Mouse (Mus musculus) myocyte (in vitro differentiated cells): Measurements from ENCODE around the gene Grik4. TPM values are rescaled to one million over a fixed set of nuclear protein-coding genes. Genes with fewer than 3 reads are reported as not detected.

ENCODE experiments used
- H3K27me3 ChIP-seq: one replicate; pipeline ENCODE4 v1.6.1; 2011; ENCODE audit not compliant: control insufficient read depth, insufficient read depth, insufficient read length
- H3K36me3 ChIP-seq: one replicate; pipeline ENCODE4 v1.6.1; 2011; ENCODE audit not compliant: control insufficient read depth, insufficient read depth
- H3K4me2 ChIP-seq: one replicate; pipeline ENCODE4 v1.6.1; 2011; ENCODE audit warnings: low read depth, control low read depth
- H3K4me3 ChIP-seq: one replicate; pipeline ENCODE4 v1.5.1; 2011; ENCODE audit warnings: mild to moderate bottlenecking, control low read depth, moderate library complexity
- H3K79me2 ChIP-seq: one replicate; pipeline ENCODE4 v1.6.1; 2011; ENCODE audit not compliant: control insufficient read depth, insufficient read depth
- H3ac ChIP-seq: one replicate; pipeline ENCODE4 v1.6.1; 2011; ENCODE audit not compliant: control insufficient read depth, insufficient read length
- CEBPB ChIP-seq: IDR thresholded peaks from 2 replicates; pipeline ENCODE4 v1.6.1; 2011; ENCODE audit warnings: mild to moderate bottlenecking, moderate library complexity; ENCODE audit not compliant: poor library complexity, insufficient read depth, severe bottlenecking
- E2F4 ChIP-seq: IDR thresholded peaks from one replicate; pipeline ENCODE4 v1.6.1; 2011; ENCODE audit warnings: mild to moderate bottlenecking, control low read depth, moderate library complexity; ENCODE audit not compliant: insufficient read depth
- MAX ChIP-seq: IDR thresholded peaks from one replicate; pipeline ENCODE4 v1.6.1; 2011; ENCODE audit warnings: low read depth, mild to moderate bottlenecking, control low read depth
- MYOD1 ChIP-seq, 3 experiments: IDR thresholded peaks; one replicate each; pipeline ENCODE4 v1.6.1; 2011; ENCODE audit warnings: control low read depth in 2 of 3, low read depth in 2 of 3, mild to moderate bottlenecking in 2 of 3, moderate library complexity in 1 of 3; ENCODE audit not compliant: insufficient read length in 2 of 3, control insufficient read depth in 1 of 3
- MYOG ChIP-seq, 3 experiments: IDR thresholded peaks; one replicate each; pipeline ENCODE4 v1.6.1; 2011; ENCODE audit warnings: control low read depth in 2 of 3, low read depth in 2 of 3, mild to moderate bottlenecking in 2 of 3; ENCODE audit not compliant: insufficient read length in 2 of 3, control insufficient read depth in 1 of 3, insufficient read depth in 1 of 3
- POLR2A ChIP-seq: IDR thresholded peaks from one replicate; pipeline ENCODE4 v1.6.1; 2011; ENCODE audit warnings: low read depth, mild to moderate bottlenecking, control low read depth, moderate library complexity; ENCODE audit not compliant: insufficient read length
- POLR2AphosphoS2 ChIP-seq: IDR thresholded peaks from one replicate; pipeline ENCODE4 v1.6.1; 2011; ENCODE audit warnings: low read depth, control low read depth; ENCODE audit not compliant: insufficient read length
- REST ChIP-seq: IDR thresholded peaks from one replicate; pipeline ENCODE4 v1.6.1; 2011; ENCODE audit warnings: mild to moderate bottlenecking, control low read depth, moderate library complexity; ENCODE audit not compliant: insufficient read depth, insufficient read length
- SRF ChIP-seq: IDR thresholded peaks from one replicate; pipeline ENCODE4 v1.6.1; 2011; ENCODE audit warnings: low read depth; ENCODE audit not compliant: control insufficient read depth, insufficient read length
- TCF12 ChIP-seq: IDR thresholded peaks from one replicate; pipeline ENCODE4 v1.6.1; 2011; ENCODE audit warnings: mild to moderate bottlenecking, control low read depth; ENCODE audit not compliant: poor library complexity, insufficient read depth, severe bottlenecking
- TCF3 ChIP-seq: IDR thresholded peaks from one replicate; pipeline ENCODE4 v1.6.1; 2011; ENCODE audit warnings: low read depth, control low read depth; ENCODE audit not compliant: insufficient read length
- USF1 ChIP-seq: IDR thresholded peaks from one replicate; pipeline ENCODE4 v1.6.1; 2011; ENCODE audit warnings: low read depth, mild to moderate bottlenecking, control low read depth, moderate library complexity
- polyA plus RNA-seq: library from polyadenylated mRNA; unstranded; fragments of >200 nt; fragmentation: generic; extraction: Trizol; gene quantifications from one replicate; pipeline ENCODE4 v1.2.1, GENCODE M21; 2012; ENCODE audit warnings: missing spikeins

The Grik4 gene
- polyA plus RNA-seq, 1 experiment, result not detected

- Histone ChIP-seq H3ac (no peak overlapping the region), H3K36me3 (no peaks in the 10 kb centered on the region), H3K27me3 (peaks cover 47% of the 10 kb centered on the region), H3K4me3 (no peak overlapping the region), H3K79me2 (no peaks in the 10 kb centered on the region), H3K4me2 (no peak overlapping the region)
- TF ChIP-seq TCF12 (no peak), TCF3 (no peak), SRF (no peak)
Measured at GRCm38 (mm10) chr9:42948381-42948780, 4.1 kb upstream of the Grik4 start.

GRCm38 (mm10) chr9:42945174-42945573, 881 bp upstream of the Grik4 start:
- Histone ChIP-seq H3K27me3 (peaks cover 74% of the 10 kb centered on the region), H3K79me2 (no peaks in the 10 kb centered on the region), H3K4me3 (no peak overlapping the region), H3K36me3 (no peaks in the 10 kb centered on the region), H3K4me2 (no peak overlapping the region), H3ac (no peak overlapping the region)
- TF ChIP-seq USF1 (no peak), POLR2A (no peak), E2F4 (no peak), TCF3 (no peak), REST (no peak), POLR2AphosphoS2 (no peak), MYOD1 (IDR thresholded peaks at IDR 0.05; ENCODE audit: control insufficient read depth in 1 of 3, insufficient read length in 2 of 3, low read depth in 2 of 3) (no peak), TCF12 (no peak), MAX (no peak), CEBPB (no peak), SRF (no peak), MYOG (IDR thresholded peaks at IDR 0.05; ENCODE audit: control insufficient read depth in 1 of 3, insufficient read depth in 1 of 3, insufficient read length in 2 of 3, low read depth in 2 of 3) (no peak)

GRCm38 (mm10) chr9:42944536-42945006, 278 bp upstream of the Grik4 start:
- no peak for TF ChIP-seq MYOD1 (IDR thresholded peaks at IDR 0.05; ENCODE audit: control insufficient read depth in 1 of 3, insufficient read length in 2 of 3, low read depth in 2 of 3)
- no peak for TF ChIP-seq POLR2AphosphoS2
- TF ChIP-seq TCF3, result no peak
- no peak for TF ChIP-seq REST
- TF ChIP-seq CEBPB, result no peak
- TF ChIP-seq MYOG (IDR thresholded peaks at IDR 0.05; ENCODE audit: control insufficient read depth in 1 of 3, insufficient read depth in 1 of 3, insufficient read length in 2 of 3, low read depth in 2 of 3), result no peak
- no peak for TF ChIP-seq POLR2A
- no peak for TF ChIP-seq MAX
- no peak for TF ChIP-seq TCF12
- no peak for TF ChIP-seq SRF
- no peak for TF ChIP-seq E2F4
- TF ChIP-seq USF1, result no peak
- Histone ChIP-seq H3K4me2 (peak overlapping the region; percentile 70), H3ac (no peak overlapping the region), H3K27me3 (peaks cover 80% of the 10 kb centered on the region), H3K4me3 (no peak overlapping the region), H3K79me2 (no peaks in the 10 kb centered on the region), H3K36me3 (no peaks in the 10 kb centered on the region)

GRCm38 (mm10) chr9:42943057-42943529, 1.2 kb downstream of the Grik4 start:
- Histone ChIP-seq H3ac (no peak overlapping the region), H3K27me3 (peaks cover 83% of the 10 kb centered on the region), H3K79me2 (no peaks in the 10 kb centered on the region), H3K36me3 (no peaks in the 10 kb centered on the region), H3K4me2 (no peak overlapping the region), H3K4me3 (no peak overlapping the region)
- TF ChIP-seq MYOD1 (IDR thresholded peaks at IDR 0.05; ENCODE audit: control insufficient read depth in 1 of 3, insufficient read length in 2 of 3, low read depth in 2 of 3) (no peak), E2F4 (no peak), MAX (no peak), SRF (no peak), MYOG (IDR thresholded peaks at IDR 0.05; ENCODE audit: control insufficient read depth in 1 of 3, insufficient read depth in 1 of 3, insufficient read length in 2 of 3, low read depth in 2 of 3) (no peak), TCF3 (no peak), USF1 (no peak)

GRCm38 (mm10) chr9:42942148-42942547, 2.1 kb downstream of the Grik4 start:
- Histone ChIP-seq H3K36me3 (no peaks in the 10 kb centered on the region), H3K79me2 (no peaks in the 10 kb centered on the region), H3K4me3 (no peak overlapping the region), H3ac (no peak overlapping the region), H3K4me2 (no peak overlapping the region), H3K27me3 (peaks cover 88% of the 10 kb centered on the region)
- no peak for TF ChIP-seq POLR2A
- TF ChIP-seq REST, result no peak
- no peak for TF ChIP-seq SRF
- no peak for TF ChIP-seq USF1
- no peak for TF ChIP-seq MYOD1 (IDR thresholded peaks at IDR 0.05; ENCODE audit: control insufficient read depth in 1 of 3, insufficient read length in 2 of 3, low read depth in 2 of 3)
- no peak for TF ChIP-seq CEBPB
- TF ChIP-seq TCF12, result no peak
- TF ChIP-seq MYOG (IDR thresholded peaks at IDR 0.05; ENCODE audit: control insufficient read depth in 1 of 3, insufficient read depth in 1 of 3, insufficient read length in 2 of 3, low read depth in 2 of 3), result no peak
- TF ChIP-seq E2F4, result no peak
- no peak for TF ChIP-seq POLR2AphosphoS2
- no peak for TF ChIP-seq TCF3
- TF ChIP-seq MAX, result no peak
